Mouse (Mus musculus) limb, embryonic 14.5 days (tissue): ENCODE measurements around the gene Stx6. TPM values are rescaled to one million over a fixed set of nuclear protein-coding genes. Genes with fewer than 3 reads are reported as not detected.

Experiments used
- ATAC-seq: fragments of 200-750 bp; cut with Nextera tagmentation; 2 replicates; pipeline ENCODE4 v1.8.0; 2017; ENCODE audit warnings: low read depth, moderate number of reproducible peaks, moderate TSS enrichment; ENCODE audit not compliant: low FRiP score
- DNase-seq: peaks from one replicate; pipeline ENCODE4 v3.0.0-alpha.2; 2015; ENCODE audit warnings: low spot score
- H3K27ac ChIP-seq: fragments of 300-500 bp; sonication (generic); replicated peaks from 2 replicates; pipeline ENCODE4 v1.5.1; 2014; ENCODE audit warnings: low read depth, mild to moderate bottlenecking, low read length, moderate library complexity, mixed read lengths
- H3K27me3 ChIP-seq: fragments of 300-500 bp; sonication (generic); 2 replicates; pipeline ENCODE4 v1.6.1; 2014; ENCODE audit warnings: low read length, mixed read lengths; ENCODE audit not compliant: control insufficient read depth, insufficient read depth
- H3K36me3 ChIP-seq: fragments of 300-500 bp; sonication (generic); 2 replicates; pipeline ENCODE4 v1.6.1; 2014; ENCODE audit warnings: mild to moderate bottlenecking, low read length, moderate library complexity, mixed read lengths; ENCODE audit not compliant: control insufficient read depth, insufficient read depth
- H3K4me1 ChIP-seq: fragments of 300-500 bp; sonication (generic); 2 replicates; pipeline ENCODE4 v1.6.1; 2014; ENCODE audit warnings: antibody characterized with exemption, low read length, mixed read lengths; ENCODE audit not compliant: control insufficient read depth, insufficient read depth
- H3K4me2 ChIP-seq: fragments of 300-500 bp; sonication (generic); replicated peaks from 2 replicates; pipeline ENCODE4 v1.6.1; 2014; ENCODE audit warnings: low read depth, mild to moderate bottlenecking, low read length, moderate library complexity; ENCODE audit not compliant: severe bottlenecking
- H3K4me3 ChIP-seq: fragments of 300-500 bp; sonication (generic); replicated peaks from 2 replicates; pipeline ENCODE4 v1.5.1; 2014; ENCODE audit warnings: low read length
- H3K9ac ChIP-seq: fragments of 300-500 bp; sonication (generic); 2 replicates; pipeline ENCODE4 v1.6.1; 2014; ENCODE audit warnings: mild to moderate bottlenecking, low read depth, low read length, moderate library complexity; ENCODE audit not compliant: severe bottlenecking
- H3K9me3 ChIP-seq: fragments of 300-500 bp; sonication (generic); 2 replicates; pipeline ENCODE4 v1.6.1; 2016; ENCODE audit warnings: low read length; ENCODE audit not compliant: control insufficient read depth
- POLR2A ChIP-seq: fragments of 200-500 bp; IDR thresholded peaks from 2 replicates; pipeline ENCODE4 v1.8.0; 2012; ENCODE audit warnings: inconsistent platforms, mild to moderate bottlenecking, moderate library complexity, borderline replicate concordance; ENCODE audit not compliant: insufficient read depth, insufficient read length; ENCODE audit errors: extremely low read depth
- WGBS: fragments of 180-500 bp; shearing (Covaris S2); extraction: QIAGEN DNeasy Blood & Tissue Kit; methylation state at CpG from one replicate; pipeline ENCODE4 v1.1.7; 2014; 5-methylcytosine and 5-hydroxymethylcytosine counted together
- polyA plus RNA-seq, 2 experiments: library from polyadenylated mRNA; depleted of rRNA in 1 of 2; stranded (reverse) in 1 of 2; unstranded in 1 of 2; fragments of >200 nt; fragmentation: Nextera tagmentation in 1 of 2; extraction: Ambion mirVana in 1 of 2; gene quantifications; 2 replicates each; pipeline versions ENCODE4 v1.2.1 to v1.2.3; 2012 to 2014

The Stx6 gene
- polyA plus RNA-seq, 2 experiments, result 80.1 to 89.9 TPM

GRCm38 (mm10) chr1:155222101-155222669 is 63.7 kb downstream of the Stx6 start:
- no peak for TF ChIP-seq POLR2A
- no peaks in the 10 kb centered on the region for H3K9me3 ChIP-seq
- H3K4me1 ChIP-seq, result 0 out of 2 replicates have a peak, but pooled peaks cover 7% of the 10 kb centered on the region
- ATAC-seq (peak; percentile 45; the same call in 1 of the 2 replicates), DNase-seq (no peak)
- H3K27ac ChIP-seq, result 0 out of 2 replicates have a peak overlapping the region, but pooled peaks have one; percentile 19
- no peak overlapping the region for H3K4me2 ChIP-seq
- H3K9ac ChIP-seq, result no peak overlapping the region
- no peaks in the 10 kb centered on the region for H3K27me3 ChIP-seq
- no peak overlapping the region for H3K4me3 ChIP-seq
- WGBS, result 47% methylated on average over 11 of the region's 11 CpGs
- H3K36me3 ChIP-seq, result peaks cover 56% of the 10 kb centered on the region

GRCm38 (mm10) chr1:155223036-155223435 is 64.5 kb downstream of the Stx6 start:
- no peaks in the 10 kb centered on the region for H3K9me3 ChIP-seq
- H3K4me1 ChIP-seq, result 0 out of 2 replicates have a peak, but pooled peaks cover 9% of the 10 kb centered on the region
- peaks cover 50% of the 10 kb centered on the region for H3K36me3 ChIP-seq
- no peak for DNase-seq
- H3K27me3 ChIP-seq, result no peaks in the 10 kb centered on the region
- no peak overlapping the region for H3K27ac ChIP-seq
- no peak overlapping the region for H3K9ac ChIP-seq
- no peak for ATAC-seq
- H3K4me3 ChIP-seq, result no peak overlapping the region
- H3K4me2 ChIP-seq, result no peak overlapping the region
- WGBS, result 92% methylated on average over 6 of the region's 6 CpGs
- TF ChIP-seq POLR2A, result no peak

- no peak overlapping the region for H3K4me3 ChIP-seq
- no peak overlapping the region for H3K27ac ChIP-seq
- H3K27me3 ChIP-seq, result no peaks in the 10 kb centered on the region
- H3K4me2 ChIP-seq, result no peak overlapping the region
- no peak for TF ChIP-seq POLR2A
- H3K36me3 ChIP-seq, result peaks cover 50% of the 10 kb centered on the region
- ATAC-seq, result peak; percentile 78
- 32% methylated on average over 16 of the region's 16 CpGs for WGBS
- no peak overlapping the region for H3K9ac ChIP-seq
- no peaks in the 10 kb centered on the region for H3K9me3 ChIP-seq
- DNase-seq, result peak; percentile 90
- peaks cover 17% of the 10 kb centered on the region for H3K4me1 ChIP-seq
Observed at GRCm38 (mm10) chr1:155223849-155224554, 65.5 kb downstream of the Stx6 start.

- 16% methylated on average over 14 of the region's 14 CpGs for WGBS
- ATAC-seq, result peak; percentile 54
- no peaks in the 10 kb centered on the region for H3K27me3 ChIP-seq
Observed at GRCm38 (mm10) chr1:155229464-155230411, 71.2 kb downstream of the Stx6 start.

GRCm38 (mm10) chr1:155232385-155232784 is 73.9 kb downstream of the Stx6 start:
- no peak overlapping the region for H3K4me3 ChIP-seq
- H3K9ac ChIP-seq, result no peak overlapping the region
- H3K27me3 ChIP-seq, result no peaks in the 10 kb centered on the region
- H3K4me1 ChIP-seq, result peaks cover 82% of the 10 kb centered on the region
- 70% methylated on average over 12 of the region's 12 CpGs for WGBS
- no peak overlapping the region; the same call in 1 of the 2 replicates for H3K27ac ChIP-seq
- no peak for TF ChIP-seq POLR2A
- no peak for ATAC-seq
- H3K9me3 ChIP-seq, result no peaks in the 10 kb centered on the region
- no peak overlapping the region for H3K4me2 ChIP-seq
- H3K36me3 ChIP-seq, result peaks cover 15% of the 10 kb centered on the region; the same call in 1 of the 2 replicates
- DNase-seq, result no peak

More at GRCm38 (mm10) chr1:155229464-155230411, 71.2 kb downstream of the Stx6 start:
- DNase-seq, result peak; percentile 82
- Histone ChIP-seq H3K4me1 (peaks cover 59% of the 10 kb centered on the region), H3K9me3 (no peaks in the 10 kb centered on the region), H3K4me3 (no peak overlapping the region), H3K9ac (0 out of 2 replicates have a peak overlapping the region, but pooled peaks have one; percentile 8), H3K36me3 (peaks cover 20% of the 10 kb centered on the region), H3K27ac (peak overlapping the region; percentile 45), H3K4me2 (peak overlapping the region; percentile 13)
- no peak for TF ChIP-seq POLR2A
